Mouse (Mus musculus) cerebellum, postnatal 14 days (tissue): ENCODE data around the gene Grhpr.
"Not testable (repeated sequence)": the region's sequence is repeated elsewhere in the genome, so short reads cannot be mapped to it uniquely, and the experiment has no call there.

Experiments
- DNase-seq, 2 experiments: peaks; one replicate each; pipeline ENCODE4 v3.0.0; 2021; ENCODE audit warnings: mixed read lengths in 2 of 2

Grhpr gene

DNA sequence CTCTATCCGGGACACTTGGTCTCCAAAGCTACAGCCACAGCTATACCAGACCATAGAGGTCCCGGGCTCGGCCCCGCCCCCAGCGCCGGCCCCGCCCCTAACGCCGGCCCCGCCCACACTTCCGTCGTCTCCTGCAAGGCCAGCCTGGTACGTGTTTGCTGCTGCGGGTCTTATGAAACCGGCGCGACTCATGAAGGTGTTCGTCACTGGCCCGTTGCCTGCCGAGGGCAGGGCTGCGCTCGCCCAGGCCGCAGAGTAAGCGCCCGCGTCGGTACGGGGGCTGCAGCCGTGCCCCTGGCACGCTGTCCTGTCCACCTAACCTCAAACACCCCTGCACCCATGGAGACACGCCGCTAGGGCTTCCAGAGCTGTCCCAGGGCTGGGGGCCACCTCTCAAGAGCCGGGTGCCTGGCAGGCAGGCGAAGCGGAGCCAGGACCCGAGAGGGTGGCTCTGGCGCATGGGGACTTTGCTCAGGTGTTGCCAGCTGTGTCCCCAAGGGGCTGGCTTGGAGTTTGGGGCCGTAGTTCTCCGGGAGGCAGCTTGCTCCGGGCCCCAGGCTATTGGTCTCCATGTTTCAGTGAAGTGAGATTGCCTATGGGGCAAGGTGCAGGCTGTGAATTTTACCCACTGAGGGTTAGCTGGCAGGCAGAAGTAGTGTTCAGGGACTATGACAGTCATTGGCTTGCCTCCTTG is at the start of gene Grhpr:
Gene Grhpr, plus strand, starts transcription at position 116 of the 694 bp plus-strand sequence.
- DNase-seq: peak; percentile 77 to 80

GRCm38 (mm10) chr4:44931732-44932131 is 49.5 kb upstream of the Grhpr start:
- DNase-seq: no peak

- DNase-seq: no peak
These were observed 42.5 kb upstream of the Grhpr start for GRCm38 (mm10) chr4:44938359-44939340.

DNA sequence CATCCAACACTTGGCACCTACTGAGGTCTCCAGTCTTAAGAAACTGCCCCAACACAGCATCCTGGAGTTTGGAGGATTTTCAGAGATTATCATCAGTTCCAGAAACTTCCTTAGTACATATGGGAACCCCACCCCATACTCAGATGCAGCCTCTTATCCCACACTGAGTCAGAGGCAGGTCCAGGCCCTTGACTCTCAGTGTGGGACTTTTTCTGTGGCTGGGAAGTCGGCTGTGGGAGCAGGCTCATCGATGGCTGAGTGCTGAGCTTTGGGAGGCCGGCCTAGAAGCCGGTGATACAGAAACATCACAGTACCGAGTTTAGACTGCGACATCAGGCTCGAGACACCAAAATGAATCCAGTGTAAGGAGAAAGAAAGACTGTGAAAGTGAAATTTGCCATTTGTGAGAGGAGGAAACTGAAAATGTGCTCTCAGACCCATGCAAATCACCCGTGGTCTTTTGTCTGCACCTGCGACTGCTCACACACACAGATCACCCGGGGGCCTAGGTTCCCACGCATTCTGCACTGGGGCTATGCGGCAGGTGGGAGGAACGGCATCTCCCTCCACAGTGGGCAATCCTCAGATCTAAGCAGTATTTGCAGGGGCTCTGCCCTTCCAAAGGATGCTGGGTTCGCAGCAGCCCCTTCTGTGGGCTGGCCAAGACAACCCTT is 41.5 kb upstream of the Grhpr start:
- no peak for DNase-seq

DNA sequence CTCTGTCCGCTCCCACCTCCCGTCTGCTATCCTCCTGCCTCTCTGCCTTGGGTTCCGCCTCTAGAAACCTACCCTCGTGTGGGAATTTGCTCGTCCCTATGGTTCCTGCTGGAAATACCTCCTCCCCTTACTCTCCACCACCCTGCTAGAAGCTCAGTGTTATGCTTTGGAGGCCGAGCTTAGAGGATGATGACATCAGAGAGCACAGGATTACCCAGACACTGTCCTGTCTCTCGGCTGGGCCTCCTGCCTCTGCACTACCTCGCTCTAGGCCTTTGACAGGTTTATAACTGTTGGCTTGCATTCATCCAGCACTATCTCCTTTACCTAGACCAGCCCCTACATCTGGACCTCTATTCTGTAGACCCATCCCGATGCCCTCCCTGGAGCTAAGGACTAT is 40.9 kb upstream of the Grhpr start:
- DNase-seq: no peak

- no peak for DNase-seq
These were observed 39.0 kb upstream of the Grhpr start for GRCm38 (mm10) chr4:44942237-44942636.

GRCm38 (mm10) chr4:44943480-44943879 is 37.7 kb upstream of the Grhpr start:
- DNase-seq: no peak

- DNase-seq: no peak
These were observed 36.6 kb upstream of the Grhpr start for GRCm38 (mm10) chr4:44944426-44945075.

DNA sequence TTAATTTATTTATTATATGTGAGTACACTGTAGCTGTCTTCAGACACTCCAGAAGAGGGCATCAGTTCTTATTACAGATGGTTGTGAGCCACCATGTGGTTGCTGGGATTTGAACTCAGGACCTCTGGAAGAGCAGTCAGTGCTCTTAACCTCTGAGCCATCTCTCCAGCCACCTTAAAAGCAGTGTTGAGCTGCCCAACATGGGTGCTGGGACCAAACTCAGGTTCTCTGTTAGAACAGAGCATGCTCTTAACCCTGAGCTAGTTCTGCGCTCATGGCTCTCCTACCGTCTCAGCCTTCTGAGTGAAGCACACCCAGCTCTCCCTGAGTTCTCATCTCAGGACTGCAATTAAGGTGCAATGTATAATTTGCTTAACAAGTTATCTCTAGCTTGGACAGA is 35.1 kb upstream of the Grhpr start:
- not testable (repeated sequence) for DNase-seq

GRCm38 (mm10) chr4:44947464-44947863 is 33.7 kb upstream of the Grhpr start:
- DNase-seq: no peak

- DNase-seq: no peak
These were observed 32.9 kb upstream of the Grhpr start for GRCm38 (mm10) chr4:44948314-44948713.

DNA sequence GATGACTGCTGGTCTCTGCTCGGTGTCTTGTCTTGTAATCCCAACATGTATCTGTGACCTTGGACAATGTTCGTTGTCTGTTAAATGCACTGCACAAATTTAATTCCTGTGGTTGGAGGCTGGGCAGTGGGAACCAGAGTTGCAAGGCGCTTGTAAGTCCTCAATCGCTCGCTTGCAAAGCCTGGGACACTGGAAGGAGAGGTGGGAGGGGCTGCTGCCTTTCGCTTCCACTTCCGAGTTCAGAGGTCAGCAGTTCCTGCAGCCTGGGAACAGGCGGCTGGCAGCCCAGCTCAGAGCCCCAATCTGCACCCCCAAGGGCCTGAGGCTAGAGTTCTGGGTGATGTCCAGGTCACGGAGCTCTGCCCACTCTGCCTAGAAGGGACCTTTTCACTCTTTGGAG is 28.2 kb upstream of the Grhpr start:
- DNase-seq: no peak

GRCm38 (mm10) chr4:44958776-44959175 is 22.4 kb upstream of the Grhpr start:
- no peak for DNase-seq

- DNase-seq: no peak
These were observed 22.0 kb upstream of the Grhpr start for GRCm38 (mm10) chr4:44959220-44959619.

DNA sequence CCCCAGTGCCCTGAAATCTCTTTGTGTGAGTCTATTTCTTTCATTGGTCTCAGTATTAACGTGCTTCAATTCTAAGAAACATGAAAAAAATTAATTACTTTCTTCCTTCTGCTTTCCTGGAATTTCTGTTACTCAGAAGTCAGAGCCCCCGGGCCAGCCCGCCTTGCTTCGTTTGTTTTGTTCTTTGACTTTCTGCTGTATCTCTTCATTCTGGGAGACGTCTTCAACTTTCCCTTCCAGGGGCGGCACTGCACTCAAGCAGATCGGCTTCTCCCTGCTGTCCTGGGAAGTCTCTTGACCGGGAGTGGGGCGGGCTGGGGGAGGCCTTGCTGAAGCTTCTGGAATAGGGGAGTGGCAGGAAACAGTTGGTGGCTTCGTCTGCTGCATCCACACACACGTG is 18.0 kb upstream of the Grhpr start:
- DNase-seq: no peak

- no peak for DNase-seq
These were observed 16.0 kb upstream of the Grhpr start for GRCm38 (mm10) chr4:44965175-44965574.

- no peak for DNase-seq
These were observed 15.5 kb upstream of the Grhpr start for GRCm38 (mm10) chr4:44965736-44966135.

- DNase-seq: no peak
These were observed 13.8 kb upstream of the Grhpr start for GRCm38 (mm10) chr4:44967402-44967801.

- DNase-seq: no peak
These were observed 11.1 kb upstream of the Grhpr start for GRCm38 (mm10) chr4:44970056-44970455.

DNA sequence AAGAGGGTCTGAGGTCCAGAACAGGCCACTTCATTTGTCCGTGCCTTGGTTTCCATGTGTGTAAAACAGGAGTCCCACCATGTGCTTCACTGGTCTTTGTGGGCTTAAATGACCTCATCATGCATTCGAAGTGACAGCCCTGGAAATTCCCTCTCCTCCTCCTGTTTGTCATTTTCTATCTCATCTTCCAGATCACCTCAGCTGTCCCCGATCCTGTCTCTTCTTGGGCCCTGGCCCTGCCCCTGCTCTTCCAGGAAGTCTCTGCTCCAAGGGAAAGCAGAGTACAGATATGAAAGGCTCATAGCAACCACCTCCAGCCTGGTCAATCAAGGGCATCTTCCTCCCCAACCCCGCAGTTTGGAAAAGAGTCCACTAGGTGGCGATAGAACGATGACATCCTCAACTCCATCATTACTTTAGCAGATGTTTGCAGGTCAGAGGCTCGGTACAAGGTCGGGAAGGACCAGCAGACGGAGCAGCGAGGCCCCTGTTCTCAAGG is 10.5 kb upstream of the Grhpr start:
- DNase-seq: peak; percentile 67 to 79

- DNase-seq: peak; percentile 90 to 96
These were observed 7.7 kb upstream of the Grhpr start for GRCm38 (mm10) chr4:44973450-44973849.

- no peak for DNase-seq
These were observed 7.3 kb upstream of the Grhpr start for GRCm38 (mm10) chr4:44973871-44974270.

- peak in 1 of 2 experiments; percentile 32 for DNase-seq
These were observed 6.9 kb upstream of the Grhpr start for GRCm38 (mm10) chr4:44974331-44974730.
